Mouse (Mus musculus) neutrophil, adult 5-6 weeks (primary cell): ENCODE measurements around the gene Cyb5d2. TPM values are rescaled to one million over a fixed set of nuclear protein-coding genes. Genes with fewer than 3 reads are reported as not detected.
A peak's percentile ranks its signal among the peaks of the same experiment; 100 is the strongest.
"Not testable (repeated sequence)": the region's sequence is repeated elsewhere in the genome, so short reads cannot be mapped to it uniquely, and the experiment has no call there.

Experiments
- ATAC-seq: fragments of 151-379, 151-347 bp; 2 replicates; pipeline ENCODE4 v1.8.0; 2017; ENCODE audit warnings: mild to moderate bottlenecking, moderate TSS enrichment; ENCODE audit not compliant: insufficient number of reproducible peaks, poor library complexity, low FRiP score, severe bottlenecking; ENCODE audit errors: extremely low read depth
- total RNA-seq: library from RNA; stranded (forward); fragments of 200-1000 nt; gene quantifications from 2 replicates; pipeline ENCODE4 v1.2.3, GENCODE M21; 2017

Gene Cyb5d2
- total RNA-seq, 1 experiment from 2014 or later = 12.7 TPM

GRCm38 (mm10) chr11:72782503-72782902 is 13.4 kb downstream of the Cyb5d2 start:
- no peak for ATAC-seq

DNA sequence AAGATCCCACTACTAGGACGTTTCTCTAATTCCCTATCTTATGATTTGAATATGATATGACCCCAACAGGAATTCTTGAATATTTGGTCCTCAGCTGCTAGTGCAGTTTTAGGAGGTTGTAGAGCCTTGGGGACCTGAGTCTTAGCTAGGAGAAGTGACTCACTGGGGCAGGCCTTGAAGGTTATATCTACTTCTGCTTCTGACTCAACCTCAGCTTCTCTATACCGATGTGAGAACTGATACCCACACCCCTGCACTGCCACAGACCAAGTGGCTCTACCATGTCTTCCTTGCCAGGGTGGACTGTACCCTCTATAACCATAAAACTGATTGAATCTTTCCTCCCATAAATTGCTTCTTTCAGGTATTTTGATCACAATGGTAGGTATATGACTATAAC is 13.8 kb downstream of the Cyb5d2 start:
- ATAC-seq = peak; percentile 69; the same call in 1 of the 2 replicates

DNA sequence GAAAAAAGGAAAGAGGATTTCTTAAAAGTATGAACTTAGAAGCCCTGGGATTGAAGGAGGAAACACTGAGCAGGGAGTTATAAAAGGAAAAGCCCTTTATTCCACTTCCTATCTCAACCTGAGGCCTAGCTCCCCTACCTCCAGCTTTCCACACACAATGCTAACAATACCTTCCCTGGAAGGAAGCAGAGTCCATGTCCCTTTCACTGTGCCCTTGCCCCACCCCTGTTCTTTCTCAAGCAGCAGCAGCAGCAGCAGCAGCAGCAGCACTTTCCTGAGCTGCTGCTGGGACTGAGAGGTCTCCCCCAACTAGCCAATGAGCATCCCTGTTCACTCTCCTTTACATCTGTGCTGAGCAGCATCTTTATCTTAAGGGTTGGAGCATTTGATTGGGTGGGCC is 17.0 kb downstream of the Cyb5d2 start:
- ATAC-seq = no peak

GRCm38 (mm10) chr11:72772611-72773010 is 23.3 kb downstream of the Cyb5d2 start:
- ATAC-seq = not testable (repeated sequence)

GRCm38 (mm10) chr11:72771461-72771860 is 24.5 kb downstream of the Cyb5d2 start:
- no peak for ATAC-seq

DNA sequence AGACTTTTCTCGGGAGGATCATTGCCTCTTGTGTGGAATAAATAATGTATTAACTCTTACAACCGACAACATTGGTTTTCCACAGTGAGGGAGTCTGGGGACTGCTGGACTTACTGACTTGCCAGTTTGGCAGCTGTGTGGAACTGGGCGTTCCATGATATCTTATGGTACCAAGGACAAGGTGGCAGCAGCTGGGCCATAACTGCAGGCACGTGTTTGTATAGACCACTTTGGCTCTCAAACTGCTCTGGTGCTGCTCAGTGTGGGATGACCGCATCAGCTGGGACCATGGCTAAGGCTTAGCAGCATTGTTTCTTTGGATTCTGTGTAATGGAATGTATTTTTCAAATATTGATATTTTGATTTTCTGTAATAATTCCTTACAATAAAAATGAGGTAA is 25.1 kb downstream of the Cyb5d2 start:
- ATAC-seq = no peak

DNA sequence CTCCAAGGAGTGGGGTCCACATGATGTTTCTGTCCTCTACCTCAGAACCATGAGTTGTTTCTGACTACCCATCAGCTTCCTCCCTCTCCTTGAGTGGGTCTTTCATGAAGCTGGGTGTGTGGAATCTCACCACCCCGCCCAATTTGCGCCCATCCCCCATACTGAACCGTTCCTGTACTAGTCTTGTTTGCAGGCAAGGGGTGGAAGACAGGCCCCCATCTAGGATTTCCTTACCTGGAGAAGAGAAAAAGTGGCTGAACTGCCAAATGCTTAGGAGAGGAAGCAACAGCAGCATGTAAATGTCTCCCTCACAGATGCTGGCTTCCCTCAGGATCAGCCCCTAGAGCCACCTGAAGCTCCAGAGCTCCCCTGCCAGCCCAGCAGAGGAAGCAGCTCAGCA is 25.6 kb downstream of the Cyb5d2 start:
- no peak for ATAC-seq

- ATAC-seq = no peak
Measured at GRCm38 (mm10) chr11:72769061-72769460, 26.9 kb downstream of the Cyb5d2 start.

DNA sequence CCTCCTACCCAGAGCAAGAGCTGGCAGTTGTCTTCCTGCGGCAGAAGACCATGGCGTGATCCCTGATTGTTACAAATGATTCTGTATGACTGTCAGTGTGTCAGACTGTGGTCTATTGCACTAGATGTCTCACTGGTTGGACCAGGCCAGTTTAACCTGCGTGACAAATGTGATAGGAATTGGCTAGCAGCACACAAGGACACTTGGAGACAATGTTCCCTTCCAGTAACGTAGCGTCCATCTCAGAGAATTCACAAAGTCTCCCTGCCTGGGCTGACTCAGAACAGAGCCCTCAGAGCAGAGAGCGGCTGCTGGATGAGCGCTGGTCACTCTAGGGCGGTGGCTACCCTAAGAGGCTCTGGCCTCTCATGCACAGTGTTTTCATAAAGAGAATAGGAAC is 28.2 kb downstream of the Cyb5d2 start:
- ATAC-seq = 0 out of 2 replicates have a peak, but pooled peaks have one; percentile 13

GRCm38 (mm10) chr11:72764270-72764669 is 31.7 kb downstream of the Cyb5d2 start:
- ATAC-seq = no peak

GRCm38 (mm10) chr11:72760781-72761180 is 35.2 kb downstream of the Cyb5d2 start:
- ATAC-seq = no peak

- ATAC-seq = no peak
Measured at GRCm38 (mm10) chr11:72759581-72759980, 36.4 kb downstream of the Cyb5d2 start.

- no peak for ATAC-seq
Measured at GRCm38 (mm10) chr11:72758316-72758715, 37.6 kb downstream of the Cyb5d2 start.

DNA sequence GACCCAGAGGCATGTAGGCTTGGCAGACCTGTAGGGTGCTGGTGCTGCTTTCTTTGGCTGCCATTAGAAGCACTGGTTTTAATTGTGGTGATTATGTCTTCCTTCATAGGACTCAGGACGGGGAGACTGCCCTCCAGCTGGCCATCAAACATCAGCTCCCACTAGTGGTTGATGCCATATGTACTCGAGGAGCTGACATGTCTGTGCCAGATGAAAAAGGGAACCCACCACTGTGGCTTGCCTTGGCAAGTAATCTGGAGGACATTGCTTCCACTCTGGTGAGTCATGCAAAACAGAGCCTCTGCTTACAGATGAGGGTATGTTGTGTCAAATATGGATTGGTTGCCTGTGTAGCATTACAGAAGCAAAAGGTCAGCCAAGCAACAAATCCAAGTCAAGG is 44.0 kb downstream of the Cyb5d2 start:
- peak; percentile 26; the same call in 1 of the 2 replicates for ATAC-seq

GRCm38 (mm10) chr11:72739048-72739447 is 56.9 kb downstream of the Cyb5d2 start:
- ATAC-seq = no peak

GRCm38 (mm10) chr11:72737517-72737916 is 58.4 kb downstream of the Cyb5d2 start:
- peak; percentile 39; the same call in 1 of the 2 replicates for ATAC-seq

GRCm38 (mm10) chr11:72736320-72736719 is 59.6 kb downstream of the Cyb5d2 start:
- no peak for ATAC-seq

- ATAC-seq = no peak
Measured at GRCm38 (mm10) chr11:72735519-72735860, 60.5 kb downstream of the Cyb5d2 start.

GRCm38 (mm10) chr11:72734840-72735518 is 61.0 kb downstream of the Cyb5d2 start:
- ATAC-seq = no peak

GRCm38 (mm10) chr11:72733736-72734135 is 62.2 kb downstream of the Cyb5d2 start:
- no peak for ATAC-seq
